Mouse (Mus musculus) liver, embryonic 11.5 days (tissue): Measurements from ENCODE around the gene Sarm1. TPM values are rescaled to one million over a fixed set of nuclear protein-coding genes. Genes with fewer than 3 reads are reported as not detected.

Source experiments
- ATAC-seq: fragments of 200-750 bp; cut with Nextera tagmentation; replicated peaks from 2 replicates; pipeline ENCODE4 v1.8.0; 2017; ENCODE audit warnings: moderate number of reproducible peaks, mild to moderate bottlenecking, moderate TSS enrichment, moderate library complexity; ENCODE audit not compliant: low FRiP score
- DNase-seq: peaks from one replicate; pipeline ENCODE4 v3.0.0-alpha.2; 2017; ENCODE audit warnings: low spot score
- H3K27ac ChIP-seq: fragments of 300-500 bp; sonication (generic); 2 replicates; pipeline ENCODE4 v1.5.1; 2014; ENCODE audit warnings: mild to moderate bottlenecking, low read depth, low read length, control low read depth
- H3K27me3 ChIP-seq: fragments of 300-500 bp; sonication (generic); replicated peaks from 2 replicates; pipeline ENCODE4 v1.6.1; 2014; ENCODE audit warnings: low read length, mixed read lengths; ENCODE audit not compliant: control insufficient read depth, insufficient read depth
- H3K36me3 ChIP-seq: fragments of 300-500 bp; sonication (generic); 2 replicates; pipeline ENCODE4 v1.6.1; 2014; ENCODE audit warnings: mild to moderate bottlenecking, low read length, moderate library complexity, mixed read lengths; ENCODE audit not compliant: control insufficient read depth, insufficient read depth
- H3K4me1 ChIP-seq: fragments of 300-500 bp; sonication (generic); replicated peaks from 2 replicates; pipeline ENCODE4 v1.6.1; 2014; ENCODE audit warnings: low read length, mixed read lengths; ENCODE audit not compliant: control insufficient read depth, insufficient read depth
- H3K4me2 ChIP-seq: fragments of 300-500 bp; sonication (generic); 2 replicates; pipeline ENCODE4 v1.6.1; 2014; ENCODE audit warnings: mild to moderate bottlenecking, control low read depth, moderate library complexity
- H3K4me3 ChIP-seq: fragments of 300-500 bp; sonication (generic); 2 replicates; pipeline ENCODE4 v1.5.1; 2014; ENCODE audit warnings: low read depth, low read length, control low read depth
- H3K9ac ChIP-seq: fragments of 300-500 bp; sonication (generic); 2 replicates; pipeline ENCODE4 v1.6.1; 2014; ENCODE audit warnings: low read depth, low read length, control low read depth
- H3K9me3 ChIP-seq: fragments of 300-500 bp; sonication (generic); 2 replicates; pipeline ENCODE4 v1.6.1; 2016; ENCODE audit warnings: low read length, inconsistent platforms, mixed read lengths; ENCODE audit not compliant: control insufficient read depth
- WGBS: fragments of 180-500 bp; shearing (Covaris S2); extraction: QIAGEN DNeasy Blood & Tissue Kit; methylation state at CpG from one replicate; pipeline ENCODE4 v1.1.7; 2014; 5-methylcytosine and 5-hydroxymethylcytosine counted together
- polyA plus RNA-seq: library from polyadenylated mRNA; unstranded; fragments of >200 nt; fragmentation: Nextera tagmentation; extraction: Ambion mirVana; gene quantifications from 2 replicates; pipeline ENCODE4 v1.2.1, GENCODE M21; 2014

Gene Sarm1
- polyA plus RNA-seq, 1 experiment from 2014 or later: 0.71 TPM

- DNase-seq: no peak
- ATAC-seq: no peak
- no peaks in the 10 kb centered on the region for H3K27me3 ChIP-seq
- H3K36me3 ChIP-seq: peaks cover 62% of the 10 kb centered on the region
- no peak overlapping the region for H3K27ac ChIP-seq
- no peaks in the 10 kb centered on the region for H3K4me1 ChIP-seq
- no peaks in the 10 kb centered on the region for H3K9me3 ChIP-seq
- no peak overlapping the region for H3K4me2 ChIP-seq
- WGBS: 94% methylated on average over 10 of the region's 10 CpGs
- no peak overlapping the region for H3K9ac ChIP-seq
- H3K4me3 ChIP-seq: no peak overlapping the region
Measured at GRCm38 (mm10) chr11:78518931-78519330, 21.4 kb upstream of the Sarm1 start.

DNA sequence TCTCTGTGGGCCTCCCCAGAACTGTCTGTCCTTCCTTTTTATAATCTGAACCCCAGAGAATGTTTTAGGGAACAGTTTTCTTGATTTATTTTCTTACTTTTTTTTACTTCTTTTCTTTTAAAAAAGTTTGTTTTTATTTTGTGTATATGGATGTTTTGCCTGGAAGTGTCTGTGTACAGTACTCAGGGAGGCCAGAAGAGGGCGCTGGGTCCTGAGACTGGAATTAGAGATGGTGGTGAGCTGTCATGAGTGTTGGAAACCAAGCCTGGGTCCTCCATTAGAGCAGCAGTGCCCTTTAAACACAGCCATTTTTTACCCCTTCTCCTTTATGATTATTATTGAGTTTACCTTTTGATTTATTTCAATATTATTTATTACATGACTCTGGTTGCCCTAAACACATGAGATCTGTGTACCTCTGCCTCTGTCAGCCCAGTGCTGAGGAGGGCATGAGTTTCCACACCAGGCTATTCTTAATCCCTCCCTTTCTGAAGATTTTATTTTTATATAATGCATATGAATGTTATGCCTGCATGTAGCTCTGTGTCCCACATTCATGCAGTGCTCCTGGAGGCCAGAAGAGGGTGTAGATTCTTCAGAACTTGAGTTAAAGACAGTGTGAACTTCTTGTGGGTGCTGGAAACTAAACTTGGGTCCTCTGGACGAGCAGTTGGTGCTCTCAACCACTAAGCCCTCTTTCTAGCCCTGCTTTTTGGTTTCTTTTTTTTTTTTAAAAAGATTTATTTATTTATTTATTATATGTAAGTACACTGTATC, 18.2 kb upstream of the Sarm1 start:
- Histone ChIP-seq H3K4me3 (no peak overlapping the region), H3K27me3 (no peaks in the 10 kb centered on the region), H3K27ac (no peak overlapping the region), H3K4me2 (no peak overlapping the region), H3K36me3 (peaks cover 37% of the 10 kb centered on the region), H3K9me3 (no peaks in the 10 kb centered on the region), H3K4me1 (peaks cover 7% of the 10 kb centered on the region), H3K9ac (no peak overlapping the region)
- DNase-seq (no peak), ATAC-seq (no peak)
- 61% methylated on average over 2 of the region's 2 CpGs for WGBS

- 71% methylated on average over 3 of the region's 3 CpGs for WGBS
- Histone ChIP-seq H3K4me2 (peak overlapping the region; percentile 84), H3K27ac (no peak overlapping the region), H3K4me1 (peaks cover 7% of the 10 kb centered on the region), H3K9ac (peak overlapping the region; percentile 98), H3K27me3 (no peaks in the 10 kb centered on the region), H3K9me3 (no peaks in the 10 kb centered on the region), H3K36me3 (peaks cover 32% of the 10 kb centered on the region), H3K4me3 (peak overlapping the region; percentile 96)
- DNase-seq (no peak), ATAC-seq (no peak)
Measured at GRCm38 (mm10) chr11:78513106-78513790, 15.7 kb upstream of the Sarm1 start.

DNA sequence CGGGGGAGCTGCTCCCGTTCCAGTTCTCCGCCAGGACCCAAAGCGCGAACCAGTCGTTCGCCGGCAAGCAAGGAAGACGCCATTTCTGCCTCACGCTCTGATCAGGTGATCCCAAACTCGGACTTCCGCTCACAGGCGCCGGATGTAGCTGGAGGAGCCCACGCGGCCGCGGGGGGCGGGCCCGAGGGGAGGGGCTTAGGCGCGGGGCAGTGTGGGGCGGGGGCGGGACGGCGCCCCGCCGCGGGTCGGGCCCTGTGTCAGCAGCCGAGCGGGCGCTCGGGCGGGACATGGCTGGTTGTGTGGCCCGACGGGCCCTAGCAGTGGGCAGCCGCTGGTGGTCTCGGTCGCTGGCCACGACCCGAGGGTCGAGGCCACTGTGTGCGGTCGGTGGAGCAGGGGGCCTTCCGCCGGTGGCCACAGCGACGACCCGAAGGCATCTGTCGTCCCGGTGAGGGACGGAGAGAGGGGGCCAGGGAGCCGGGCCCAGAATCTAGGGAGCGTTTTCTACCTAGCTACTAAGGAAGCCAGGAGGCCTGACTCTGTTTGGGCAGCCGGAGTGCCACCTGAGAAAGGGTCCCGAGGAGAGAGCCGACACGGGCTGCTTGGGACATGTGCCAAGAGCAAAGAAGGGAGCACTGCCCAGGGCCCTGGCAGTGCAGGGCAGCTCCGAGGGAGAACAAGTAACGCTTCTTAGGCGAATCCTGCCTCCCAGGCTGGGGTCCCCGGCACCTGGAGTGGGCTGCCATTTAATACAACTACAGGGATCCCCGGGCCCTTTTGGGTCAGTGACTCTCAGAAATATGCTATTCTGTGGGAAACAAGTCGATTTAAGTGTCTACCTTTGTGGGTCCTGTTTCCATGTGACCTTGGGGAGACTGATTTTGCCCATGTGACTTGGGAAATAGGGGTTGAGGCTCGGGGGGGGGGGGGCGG, 14.7 kb upstream of the Sarm1 start, which contains the start of the genes Tmem199 and Poldip2:
Gene Tmem199, minus strand, starts transcription at position 148 of the 933 bp plus-strand sequence.
Gene Poldip2, plus strand, starts transcription at position 169 of the 933 bp plus-strand sequence.
- peak; percentile 97 for ATAC-seq
- H3K36me3 ChIP-seq: peaks cover 33% of the 10 kb centered on the region

DNA sequence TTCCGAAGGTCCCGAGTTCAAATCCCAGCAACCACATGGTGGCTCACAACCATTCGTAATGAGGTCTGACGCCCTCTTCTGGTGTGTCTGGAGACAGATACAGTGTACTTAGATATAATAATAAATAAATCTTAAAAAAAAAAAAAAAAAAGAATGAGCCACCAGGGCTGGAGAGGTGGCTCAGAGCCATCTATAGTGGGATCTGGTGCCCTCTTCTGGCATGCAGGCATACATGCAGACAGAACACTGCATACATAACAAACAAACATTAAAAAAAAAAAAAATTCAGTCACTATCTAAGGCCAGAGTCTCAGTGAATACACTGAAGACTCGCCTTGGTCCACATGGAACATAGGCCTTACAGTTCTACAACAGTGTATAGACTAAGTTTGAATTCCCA, 11.6 kb upstream of the Sarm1 start:
- no peak overlapping the region for H3K4me3 ChIP-seq
- no peaks in the 10 kb centered on the region for H3K27me3 ChIP-seq
- H3K9ac ChIP-seq: no peak overlapping the region
- 74% methylated on average over 5 of the region's 5 CpGs for WGBS
- no peak overlapping the region for H3K27ac ChIP-seq
- H3K9me3 ChIP-seq: no peaks in the 10 kb centered on the region
- DNase-seq (no peak), ATAC-seq (no peak)
- no peak overlapping the region for H3K4me2 ChIP-seq
- peaks cover 7% of the 10 kb centered on the region for H3K4me1 ChIP-seq
- peaks cover 12% of the 10 kb centered on the region; the same call in 1 of the 2 replicates for H3K36me3 ChIP-seq

More for the DNA sequence above, 14.7 kb upstream of the Sarm1 start, which contains the start of the genes Tmem199 and Poldip2:
- peaks cover 7% of the 10 kb centered on the region for H3K4me1 ChIP-seq
- peak within 1 kb of the TSS; percentile 80 for H3K27ac ChIP-seq
- H3K4me3 ChIP-seq: peak within 1 kb of the TSS; percentile 96
- peak within 1 kb of the TSS; percentile 84 for H3K4me2 ChIP-seq
- no peaks in the 10 kb centered on the region for H3K27me3 ChIP-seq
- no peaks in the 10 kb centered on the region for H3K9me3 ChIP-seq
- H3K9ac ChIP-seq: peak within 1 kb of the TSS; percentile 98
- 1% methylated on average over 67 of the region's 67 CpGs for WGBS
- DNase-seq: peak; percentile 92

GRCm38 (mm10) chr11:78505430-78505829, 7.9 kb upstream of the Sarm1 start:
- Histone ChIP-seq H3K4me1 (no peaks in the 10 kb centered on the region), H3K9me3 (no peaks in the 10 kb centered on the region), H3K27me3 (peaks cover 4% of the 10 kb centered on the region), H3K4me2 (no peak overlapping the region), H3K4me3 (no peak overlapping the region), H3K9ac (no peak overlapping the region), H3K27ac (no peak overlapping the region), H3K36me3 (peaks cover 9% of the 10 kb centered on the region; the same call in 1 of the 2 replicates)
- ATAC-seq: no peak
- DNase-seq: no peak
- WGBS: 76% methylated on average over 3 of the region's 3 CpGs

DNA sequence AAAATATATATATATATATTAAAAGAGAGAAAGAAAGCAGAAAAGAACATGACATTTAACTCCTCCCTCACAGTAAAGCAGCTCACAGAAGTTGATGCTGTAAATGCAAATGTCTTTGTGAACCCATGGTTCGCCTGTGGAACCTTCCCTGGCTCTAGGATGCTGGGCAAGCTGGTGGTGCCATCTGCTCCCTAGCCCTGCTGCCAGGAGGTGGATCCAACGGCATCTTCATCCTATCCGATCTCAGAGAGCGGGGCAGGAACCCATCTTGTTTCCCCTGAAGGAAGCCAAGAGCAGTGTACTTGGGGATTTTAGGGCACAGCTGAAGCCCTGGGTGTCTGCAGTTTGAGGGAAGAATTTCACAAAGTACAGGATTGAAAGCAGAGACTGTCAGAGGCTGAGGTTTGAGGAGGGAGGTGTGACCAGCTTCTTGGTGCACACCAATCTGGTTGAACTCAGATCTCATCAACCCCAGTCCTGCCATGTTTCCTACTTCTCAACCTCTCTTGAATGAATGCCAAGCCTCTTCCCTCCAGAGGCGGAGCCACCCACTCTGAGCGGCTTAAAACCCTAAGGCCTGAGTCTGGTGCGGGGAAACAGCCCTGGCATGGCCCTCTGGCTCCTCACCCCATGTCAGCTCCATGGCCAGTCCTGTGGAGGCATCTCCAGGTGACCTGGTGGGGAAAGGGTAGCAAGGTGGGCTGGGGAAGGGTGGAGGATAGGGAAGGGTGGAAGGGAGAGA, 5.5 kb upstream of the Sarm1 start, which contains the start of gene Sebox:
Gene Sebox, plus strand, starts transcription at position 539 of the 742 bp plus-strand sequence.
- DNase-seq (no peak), ATAC-seq (no peak)
- Histone ChIP-seq H3K4me3 (no peak within 1 kb of the TSS), H3K27me3 (peaks cover 23% of the 10 kb centered on the region), H3K27ac (no peak within 1 kb of the TSS), H3K9me3 (no peaks in the 10 kb centered on the region), H3K4me2 (no peak within 1 kb of the TSS), H3K9ac (no peak within 1 kb of the TSS), H3K4me1 (no peaks in the 10 kb centered on the region), H3K36me3 (peaks cover 5% of the 10 kb centered on the region; the same call in 1 of the 2 replicates)
- WGBS: 66% methylated on average over 7 of the region's 7 CpGs
